Mouse (Mus musculus) WW6 (cell line): Measurements from ENCODE around the gene Aebp2.
"Not testable (repeated sequence)": the region's sequence is repeated elsewhere in the genome, so short reads cannot be mapped to it uniquely, and the experiment has no call there.

ENCODE experiments used
- DNase-seq: peaks from one replicate; pipeline ENCODE4 v3.0.0-alpha.2; 2013; ENCODE audit warnings: low read depth, low spot score

Gene Aebp2

GRCm38 (mm10) chr6:140622391-140623225 is at the start of gene Aebp2:
Gene Aebp2 (plus strand): TSS chr6:140622663.
- no peak for DNase-seq

GRCm38 (mm10) chr6:140574943-140575342 is 47.5 kb upstream of the Aebp2 start:
- DNase-seq, result no peak

GRCm38 (mm10) chr6:140576133-140576532 is 46.3 kb upstream of the Aebp2 start:
- DNase-seq, result no peak

GRCm38 (mm10) chr6:140576961-140577821 is 45.3 kb upstream of the Aebp2 start:
- DNase-seq, result no peak

- no peak for DNase-seq
These were observed 44.7 kb upstream of the Aebp2 start for GRCm38 (mm10) chr6:140577822-140578170.

GRCm38 (mm10) chr6:140578985-140579384 is 43.5 kb upstream of the Aebp2 start:
- DNase-seq, result not testable (repeated sequence)

GRCm38 (mm10) chr6:140580170-140580569 is 42.3 kb upstream of the Aebp2 start:
- no peak for DNase-seq

- DNase-seq, result no peak
These were observed 35.7 kb upstream of the Aebp2 start for GRCm38 (mm10) chr6:140586714-140587259.

GRCm38 (mm10) chr6:140591331-140591730 is 31.1 kb upstream of the Aebp2 start:
- DNase-seq, result no peak

- no peak for DNase-seq
These were observed 29.8 kb upstream of the Aebp2 start for GRCm38 (mm10) chr6:140592713-140593112.

GRCm38 (mm10) chr6:140593420-140594170 is 28.9 kb upstream of the Aebp2 start:
- DNase-seq, result no peak

- not testable (repeated sequence) for DNase-seq
These were observed 26.9 kb upstream of the Aebp2 start for GRCm38 (mm10) chr6:140595551-140595950.

- no peak for DNase-seq
These were observed 24.8 kb upstream of the Aebp2 start for GRCm38 (mm10) chr6:140597381-140598329.

GRCm38 (mm10) chr6:140598516-140598915 is 23.9 kb upstream of the Aebp2 start:
- DNase-seq, result no peak

- no peak for DNase-seq
These were observed 23.1 kb upstream of the Aebp2 start for GRCm38 (mm10) chr6:140599337-140599736.

- not testable (repeated sequence) for DNase-seq
These were observed 21.8 kb upstream of the Aebp2 start for GRCm38 (mm10) chr6:140600671-140601070.

GRCm38 (mm10) chr6:140601175-140601574 is 21.3 kb upstream of the Aebp2 start:
- DNase-seq, result no peak

- DNase-seq, result peak; percentile 86
These were observed 19.1 kb upstream of the Aebp2 start for GRCm38 (mm10) chr6:140603228-140603944.

GRCm38 (mm10) chr6:140605173-140605572 is 17.3 kb upstream of the Aebp2 start:
- DNase-seq, result not testable (repeated sequence)

- DNase-seq, result no peak
These were observed 16.7 kb upstream of the Aebp2 start for GRCm38 (mm10) chr6:140605732-140606131.
